Mouse (Mus musculus): ENCODE data around the gene Kcnd1.

The Kcnd1 gene

DNA sequence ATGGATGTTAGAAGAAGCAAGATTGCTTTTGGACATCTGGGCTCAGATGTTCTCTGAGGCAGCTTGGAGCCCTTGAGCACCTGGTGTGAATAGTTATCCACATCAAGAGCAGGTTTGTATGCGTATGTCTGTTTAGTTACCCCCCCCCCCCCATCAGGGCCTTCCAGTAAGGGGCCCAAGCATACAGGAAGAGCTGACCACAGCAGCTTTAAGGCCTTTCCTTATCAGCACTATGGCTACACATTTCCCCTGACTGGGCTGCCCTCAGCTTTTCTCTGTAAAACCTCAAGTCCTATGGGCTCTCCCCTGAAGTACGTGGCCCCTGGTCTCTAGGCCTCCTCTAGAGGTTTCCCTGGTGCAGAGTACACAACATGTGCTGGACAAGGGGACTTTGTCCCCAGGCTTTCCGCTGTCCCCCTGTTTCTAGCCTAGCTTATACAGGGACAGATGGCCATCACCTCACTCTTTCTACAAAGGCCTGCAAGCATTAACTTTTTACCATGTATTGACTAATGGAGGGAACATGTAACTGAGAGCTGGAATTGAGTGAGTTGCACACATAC is 37.2 kb downstream of the Kcnd1 start:
- DNase-seq, result no peak

DNA sequence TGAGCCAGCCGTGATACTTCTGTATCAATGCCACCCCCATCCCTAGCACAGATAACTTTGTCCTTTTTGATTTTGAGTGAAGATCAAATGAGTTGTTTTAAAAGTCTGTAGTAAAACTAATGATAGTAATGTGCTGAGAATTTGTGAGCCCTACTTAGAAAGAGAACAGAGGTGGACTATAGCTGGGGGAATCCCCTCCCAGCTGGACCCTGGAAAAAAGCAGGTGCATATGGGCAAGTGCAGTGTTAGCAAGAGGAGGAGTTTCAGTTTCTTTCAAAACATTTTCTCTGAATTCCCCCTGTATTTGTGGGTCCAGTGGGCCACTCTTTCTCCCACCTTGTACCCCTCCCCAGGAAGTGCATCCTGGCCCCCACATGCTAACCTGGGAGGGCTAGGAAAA is 41.1 kb downstream of the Kcnd1 start:
- no peak for DNase-seq

DNA sequence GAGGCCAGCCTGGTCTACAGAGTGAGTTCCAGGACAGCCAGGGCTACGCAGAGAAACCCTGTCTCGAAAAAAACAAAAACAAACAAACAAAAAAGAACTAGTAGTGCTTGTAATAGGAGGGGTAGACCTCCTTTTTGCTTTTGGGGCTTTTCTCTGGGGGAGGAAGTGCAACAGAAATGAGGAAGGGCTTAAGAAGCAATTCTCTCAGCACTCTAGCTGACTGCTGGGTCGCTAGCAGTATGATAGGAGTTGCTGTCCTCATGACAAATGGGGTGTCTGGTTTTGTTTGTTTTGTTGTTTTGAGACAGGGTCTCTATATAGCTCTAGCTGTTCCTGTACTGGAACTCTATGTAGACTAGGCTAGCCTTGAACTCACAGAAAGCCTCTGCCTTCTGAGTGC is 42.5 kb downstream of the Kcnd1 start:
- DNase-seq, result no peak

DNA sequence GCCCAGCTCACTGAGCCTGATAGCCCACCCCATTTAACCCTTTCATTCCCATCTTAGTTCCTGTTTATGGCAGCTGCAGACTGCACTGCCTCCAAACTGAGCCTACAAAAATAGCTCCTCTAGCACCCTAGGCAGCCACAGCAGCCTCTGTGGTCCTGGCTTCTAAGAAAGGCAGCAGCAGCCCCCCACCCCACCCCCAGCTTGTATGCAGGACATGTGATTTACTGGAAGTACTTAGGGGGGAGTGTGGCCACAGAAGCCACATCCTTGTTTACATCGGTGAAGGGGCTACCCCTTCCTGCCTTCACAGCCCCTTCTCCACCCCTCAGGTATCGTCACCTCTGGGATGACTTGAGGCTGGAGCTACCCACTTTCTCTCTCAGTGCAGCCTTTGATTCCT is 43.3 kb downstream of the Kcnd1 start:
- DNase-seq, result no peak

DNA sequence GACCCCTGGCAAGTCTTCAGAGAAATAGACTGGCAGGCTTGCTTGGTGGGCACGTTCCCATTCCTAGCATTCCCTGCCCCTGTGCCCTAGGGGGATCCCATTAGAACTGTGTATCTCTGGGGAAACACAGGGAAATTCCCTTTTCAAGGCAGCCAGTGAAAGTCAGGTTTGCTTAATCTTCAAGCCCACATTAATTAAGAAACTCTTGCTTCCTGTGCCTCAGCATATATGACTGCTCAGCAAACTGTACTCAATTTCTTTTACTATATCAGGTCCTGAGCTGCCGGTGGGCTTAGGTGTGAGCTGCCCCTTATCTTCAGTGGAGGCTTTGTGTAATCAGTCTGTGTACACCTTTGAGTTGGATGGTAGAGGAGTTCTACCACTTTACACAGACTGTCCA is 43.7 kb downstream of the Kcnd1 start:
- DNase-seq, result no peak

DNA sequence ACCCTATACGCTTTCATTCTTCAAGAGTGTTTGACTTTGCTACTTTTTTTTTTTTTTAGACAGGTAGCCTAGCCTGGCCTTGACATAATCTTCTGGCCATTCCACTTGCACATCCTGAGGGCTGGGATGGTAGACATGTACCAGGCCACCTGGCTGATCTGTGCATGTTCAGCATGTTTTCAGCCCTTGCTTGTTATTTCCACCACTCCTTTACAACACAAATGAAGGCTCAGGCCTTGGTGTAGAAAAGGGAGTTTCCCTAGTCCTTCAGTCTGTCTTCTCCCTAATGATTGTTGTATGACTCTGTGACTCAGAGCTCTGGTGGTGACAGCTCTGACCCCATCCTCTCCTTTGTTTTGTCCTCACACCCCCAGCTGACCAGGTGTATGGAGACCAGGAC is 45.1 kb downstream of the Kcnd1 start:
- DNase-seq, result no peak

DNA sequence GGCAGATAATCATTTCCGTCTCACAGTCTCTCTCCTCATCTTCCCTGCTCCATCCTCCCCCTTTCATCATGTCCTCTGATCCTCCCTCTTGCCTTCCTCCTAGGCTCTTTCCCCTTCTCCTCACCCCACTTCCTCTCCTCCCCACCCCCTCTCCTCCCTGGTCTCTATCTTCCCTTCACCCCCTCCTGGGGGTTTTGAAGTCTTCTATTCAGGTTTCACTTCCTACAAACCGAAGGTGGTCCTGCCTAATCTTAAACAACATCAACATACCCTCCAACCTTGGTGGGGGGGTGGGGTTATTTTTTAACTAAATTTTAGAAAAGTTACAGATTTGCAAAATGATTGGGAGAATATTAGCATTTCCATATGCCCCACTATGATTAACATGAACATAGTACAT is 46.4 kb downstream of the Kcnd1 start:
- no peak for DNase-seq

DNA sequence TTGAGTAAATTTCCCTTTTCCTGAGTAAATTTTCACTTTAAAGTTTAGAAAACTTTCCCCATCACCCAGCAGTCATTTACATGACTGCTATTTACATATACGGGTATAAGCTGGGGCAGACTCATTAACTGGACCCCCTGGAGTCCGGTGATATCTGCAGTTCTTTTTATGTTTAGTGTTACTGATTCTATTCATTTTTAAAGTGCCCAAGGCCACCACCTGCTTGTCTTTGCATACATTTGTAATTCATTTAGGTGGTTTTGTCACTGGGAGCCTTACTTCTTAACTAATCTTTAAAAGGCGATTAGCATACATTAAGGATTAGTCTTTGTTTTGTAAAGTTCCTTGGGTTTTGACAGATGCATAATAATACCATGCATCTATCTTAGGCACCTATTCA is 47.7 kb downstream of the Kcnd1 start:
- no peak for DNase-seq

DNA sequence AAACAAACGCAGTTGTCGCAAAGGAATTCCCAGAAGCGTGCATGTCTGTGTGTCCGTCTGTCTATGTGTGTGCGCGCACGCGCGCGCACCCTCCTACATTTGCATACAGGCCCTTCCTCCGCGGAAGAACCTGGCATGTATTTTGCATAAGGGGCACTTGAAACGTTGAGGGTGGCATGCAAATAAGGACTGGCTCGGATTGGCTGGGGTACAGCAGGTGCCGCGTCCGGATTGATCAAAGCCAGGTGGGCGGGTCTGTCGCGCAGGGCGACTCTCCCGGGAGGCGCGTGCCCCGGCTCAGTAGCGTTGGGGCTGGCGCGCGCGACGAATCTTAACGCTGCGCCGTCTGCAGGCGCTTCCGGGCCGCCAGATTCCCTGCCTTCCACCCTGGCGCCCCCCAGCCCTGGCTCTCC is 55.9 kb downstream of the Kcnd1 start, which contains the start of gene Pim2:
Gene Pim2, plus strand, starts transcription at position 256 of the 413 bp plus-strand sequence.
- peak; percentile 87 to 93 for DNase-seq

DNA sequence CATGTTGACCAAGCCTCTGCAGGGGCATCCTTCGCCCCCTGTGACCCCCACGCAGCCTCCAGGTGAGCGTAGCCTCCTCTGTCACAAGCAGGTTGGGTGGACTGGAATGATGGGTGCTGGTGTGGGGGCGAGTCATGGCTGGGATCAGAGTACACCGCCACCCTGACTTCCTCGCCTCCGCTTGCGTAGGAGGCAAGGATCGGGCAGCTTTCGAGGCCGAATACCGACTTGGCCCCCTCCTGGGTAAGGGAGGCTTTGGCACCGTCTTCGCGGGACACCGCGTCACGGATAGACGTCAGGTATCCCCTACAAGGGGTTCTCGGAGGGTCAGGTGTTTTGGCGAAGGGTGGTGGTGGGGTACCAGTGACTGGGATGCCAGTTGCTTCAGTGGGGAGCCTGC is 56.4 kb downstream of the Kcnd1 start:
- DNase-seq, result peak; percentile 51 to 56

DNA sequence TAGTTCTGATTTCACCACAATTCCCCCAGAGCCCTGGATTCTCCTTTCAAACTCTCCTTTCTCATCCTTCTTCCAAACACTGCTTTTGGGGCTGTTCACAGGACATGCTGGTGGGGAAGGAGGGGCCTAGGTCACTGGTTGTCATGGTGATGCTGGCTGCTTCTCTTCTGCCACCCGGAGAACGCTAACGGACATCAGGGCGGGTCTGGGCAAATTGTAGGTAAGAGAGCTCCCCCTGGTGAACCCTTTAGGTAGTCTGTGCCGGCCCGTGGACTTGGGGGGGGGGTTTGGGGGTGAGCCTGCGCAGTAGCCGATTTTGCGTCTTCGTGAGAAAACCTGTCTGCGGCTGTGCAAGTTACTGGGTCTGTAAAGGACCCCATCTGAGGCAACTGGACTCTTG is 57.7 kb downstream of the Kcnd1 start:
- DNase-seq, result peak; percentile 66 to 78

DNA sequence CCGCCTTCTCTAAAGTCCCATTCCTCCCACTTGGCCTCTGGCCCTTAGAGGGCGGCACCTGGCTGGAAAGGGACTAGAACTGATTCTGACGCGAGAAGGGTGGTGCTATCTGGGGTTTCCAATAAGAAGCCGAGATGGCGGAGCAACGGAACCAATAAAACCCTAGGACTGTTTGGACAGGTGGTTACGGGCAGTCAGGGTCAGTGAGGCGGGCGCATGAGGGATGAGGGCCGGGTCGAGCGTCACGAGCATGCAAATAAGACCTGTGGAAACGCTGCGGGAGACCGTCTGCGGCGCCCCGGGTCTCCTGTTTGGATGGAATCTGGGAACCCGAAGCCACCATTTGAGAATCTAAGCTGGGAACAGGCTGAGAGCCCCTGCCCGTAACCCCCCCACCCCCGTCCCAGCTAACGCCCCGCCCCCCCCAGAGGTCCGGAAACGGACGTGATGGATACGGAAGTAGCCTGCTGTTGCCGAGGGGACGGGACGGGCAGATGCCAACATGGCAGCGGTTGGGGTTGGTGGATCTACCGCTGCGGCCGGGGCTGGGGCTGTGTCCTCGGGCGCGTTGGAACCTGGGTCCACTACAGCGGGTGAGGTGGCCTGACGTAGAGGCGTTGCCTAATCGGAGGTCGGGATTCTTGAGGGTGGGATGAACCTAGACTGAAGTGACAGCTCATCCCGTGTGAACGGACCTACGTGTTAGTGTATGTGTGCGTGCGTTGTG is 61.9 kb downstream of the Kcnd1 start, which contains the start of gene Slc35a2:
Gene Slc35a2, plus strand, starts transcription at position 188 of the 727 bp plus-strand sequence.
- peak; percentile 83 to 86 for DNase-seq

All from cerebellum, postnatal 25 days (tissue).